Mouse (Mus musculus) layer of hippocampus, adult 11-12 months (tissue): ENCODE results near the gene Dnttip1.

Experiments
- DNase-seq: peaks from one replicate; pipeline ENCODE4 v3.0.0; 2022; ENCODE audit warnings: low spot score

The Dnttip1 gene

DNA sequence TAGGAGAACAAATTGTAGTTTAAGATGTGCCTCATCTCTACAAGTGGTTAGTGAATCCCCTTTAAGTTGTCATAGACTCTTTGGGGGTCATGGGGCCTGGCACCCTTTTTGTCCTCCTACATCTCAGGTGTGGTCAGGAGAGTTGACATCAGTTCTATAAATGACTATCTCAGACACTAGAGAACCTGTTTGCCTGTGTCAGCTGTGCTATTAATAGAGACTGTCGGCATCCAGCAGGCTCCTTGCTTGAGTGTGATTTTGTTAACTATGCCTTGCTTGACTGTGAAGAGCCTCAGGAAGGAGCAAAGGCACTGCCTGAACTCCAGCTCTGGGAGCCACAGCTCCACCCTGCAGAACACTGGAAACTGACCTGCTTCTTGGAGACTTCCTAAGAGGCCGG is 9.0 kb downstream of the Dnttip1 start:
- DNase-seq = no peak

GRCm38 (mm10) chr2:164757841-164758240 is 12.1 kb downstream of the Dnttip1 start:
- DNase-seq = no peak

GRCm38 (mm10) chr2:164758692-164759091 is 12.9 kb downstream of the Dnttip1 start:
- no peak for DNase-seq

DNA sequence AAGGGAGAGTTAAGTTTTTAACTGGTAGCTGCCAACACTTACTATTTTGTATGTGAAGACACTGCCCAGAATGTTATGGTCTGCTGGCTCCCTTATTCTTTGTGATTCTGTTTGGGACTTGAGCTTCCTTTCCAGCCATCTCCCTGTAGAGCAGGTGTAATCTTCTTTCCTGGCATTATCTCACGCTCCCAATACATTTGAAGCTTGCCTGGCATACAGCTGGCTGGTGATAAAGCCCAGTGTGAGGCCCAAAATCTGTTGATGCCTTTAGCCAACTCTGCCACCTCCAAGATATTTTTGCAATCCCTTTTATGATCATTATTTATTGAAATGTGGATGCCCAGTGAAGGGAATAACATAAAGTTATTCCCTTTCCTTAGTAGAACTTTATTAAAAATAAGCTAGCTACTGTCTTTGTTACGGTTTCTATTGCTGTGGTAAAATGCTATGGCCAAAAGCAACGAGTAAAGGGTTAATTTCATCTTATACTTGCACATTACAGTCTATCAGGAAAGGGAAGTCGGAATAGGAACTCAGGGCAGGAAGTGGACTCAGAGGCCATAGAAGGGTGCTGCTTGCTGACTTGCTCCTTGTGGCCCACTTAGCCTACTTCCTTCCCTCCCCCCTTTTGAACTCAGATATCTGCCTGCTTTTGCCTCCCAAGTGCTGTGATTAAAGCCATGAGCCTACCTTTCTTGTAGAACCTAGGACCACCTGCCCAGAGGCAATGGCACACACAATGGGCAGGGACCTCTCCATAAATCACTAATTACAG is 14.5 kb downstream of the Dnttip1 start:
- no peak for DNase-seq

DNA sequence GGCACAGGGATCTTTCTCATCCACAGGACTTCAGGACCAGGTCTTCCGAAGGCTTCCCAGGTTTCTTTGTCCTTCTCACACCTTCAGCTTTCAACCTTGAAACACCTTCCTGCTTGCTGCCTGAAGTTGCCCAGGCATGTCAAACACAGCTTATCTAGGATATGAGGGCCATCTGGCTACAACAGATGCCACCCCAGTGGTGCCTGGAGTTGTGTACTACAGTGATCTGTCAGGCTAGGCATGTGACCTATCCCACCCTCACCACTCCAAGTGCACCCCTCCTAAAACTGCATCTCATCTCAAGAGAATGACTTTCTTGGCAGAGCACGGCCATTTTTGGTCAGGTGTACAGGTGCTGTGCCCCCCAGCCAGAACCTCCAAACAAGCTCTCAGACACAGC is 15.7 kb downstream of the Dnttip1 start:
- no peak for DNase-seq

DNA sequence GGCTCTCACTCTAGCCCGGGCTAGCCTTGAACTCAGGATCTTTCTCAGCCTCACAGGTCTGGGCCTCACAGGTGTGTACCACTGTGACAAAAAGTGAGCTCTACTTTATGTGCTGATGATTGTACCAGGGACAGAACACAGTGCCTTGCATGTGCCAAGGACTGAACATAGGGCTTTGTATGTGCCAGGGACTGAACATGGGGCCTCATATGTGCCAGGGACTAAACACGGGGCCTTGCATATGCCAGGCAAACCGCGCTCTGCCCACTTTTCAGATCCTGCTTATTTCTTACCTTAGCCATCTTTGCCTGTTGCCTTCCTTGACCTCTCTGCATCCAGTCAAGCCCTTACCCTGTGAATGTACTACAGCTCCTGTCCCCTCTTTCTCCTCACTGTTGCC is 16.2 kb downstream of the Dnttip1 start:
- DNase-seq = no peak

GRCm38 (mm10) chr2:164762593-164762992 is 16.8 kb downstream of the Dnttip1 start:
- no peak for DNase-seq

GRCm38 (mm10) chr2:164765841-164766240 is 20.1 kb downstream of the Dnttip1 start:
- DNase-seq = no peak

DNA sequence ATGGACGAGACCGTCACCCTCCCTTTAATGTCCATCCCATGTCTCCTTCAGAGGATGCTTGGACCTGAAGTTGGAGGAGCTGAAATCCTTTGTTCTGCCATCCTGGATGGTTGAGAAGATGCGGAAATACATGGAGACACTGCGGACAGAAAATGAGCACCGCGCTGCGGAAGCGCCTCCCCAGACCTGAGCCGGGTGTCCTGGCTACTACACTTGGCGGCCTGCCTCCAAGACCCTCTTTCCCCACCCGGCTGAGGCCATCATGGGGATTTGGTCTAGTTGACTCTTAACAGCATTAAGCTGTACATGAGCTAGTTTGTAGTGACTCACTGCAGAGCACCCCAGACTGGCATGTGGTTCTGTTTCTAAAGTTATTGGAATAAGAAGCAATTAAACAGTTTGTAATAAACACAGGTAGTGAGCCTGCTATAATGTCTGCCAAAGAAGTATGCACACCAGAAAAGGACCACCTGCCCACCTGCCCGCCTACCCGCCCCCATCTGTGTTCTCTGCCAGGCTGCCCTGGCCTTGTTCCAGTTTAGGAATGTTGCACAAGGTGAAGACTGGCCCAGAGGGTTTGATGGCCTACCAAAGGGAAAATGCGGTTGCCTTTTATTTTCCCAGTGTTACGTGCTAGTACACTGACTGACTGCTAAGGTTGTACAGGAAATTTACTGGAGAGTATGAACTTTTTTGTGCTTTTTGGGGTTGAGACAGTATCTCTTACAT is 22.2 kb downstream of the Dnttip1 start:
- DNase-seq = no peak

DNA sequence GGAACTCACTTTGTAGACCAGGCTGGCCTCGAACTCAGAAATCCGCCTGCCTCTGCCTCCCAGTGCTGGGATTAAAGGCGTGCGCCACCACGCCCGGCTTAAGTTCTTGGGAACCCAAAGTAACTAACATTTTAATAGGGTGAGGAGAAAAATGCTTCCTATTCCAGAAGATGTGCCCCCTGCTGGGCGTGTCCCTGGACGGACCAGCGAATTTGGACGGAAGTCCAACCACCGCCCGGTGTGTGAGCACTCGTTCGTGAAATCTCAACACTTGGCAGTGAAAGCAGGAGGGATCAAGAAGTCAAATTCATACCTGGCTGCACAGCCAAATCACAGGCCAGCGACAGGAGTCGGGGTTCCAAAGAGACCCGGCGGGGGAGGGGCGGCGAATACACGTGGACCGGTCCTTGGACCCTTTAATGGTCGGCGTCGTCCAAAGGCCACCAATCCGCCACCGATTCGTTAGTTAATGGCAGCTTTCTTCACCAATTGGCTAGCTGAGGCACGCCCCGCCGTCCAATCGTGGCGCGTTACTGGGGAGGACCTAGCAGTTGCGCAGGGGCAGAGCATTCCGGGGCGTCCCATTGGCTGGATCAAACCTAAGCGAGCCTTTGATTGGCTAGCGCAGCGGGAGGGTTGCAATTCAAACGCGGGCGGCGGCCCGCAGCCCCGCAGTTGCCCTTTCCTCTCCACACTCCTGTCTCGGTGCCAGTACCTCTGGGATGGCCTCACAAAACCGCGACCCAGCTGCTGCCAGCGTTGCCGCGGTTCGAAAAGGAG is 23.7 kb downstream of the Dnttip1 start, which contains the start of gene Ube2c:
Gene Ube2c (plus strand): TSS at position 641 of the 780 bp plus-strand sequence.
- DNase-seq = peak; percentile 98

DNA sequence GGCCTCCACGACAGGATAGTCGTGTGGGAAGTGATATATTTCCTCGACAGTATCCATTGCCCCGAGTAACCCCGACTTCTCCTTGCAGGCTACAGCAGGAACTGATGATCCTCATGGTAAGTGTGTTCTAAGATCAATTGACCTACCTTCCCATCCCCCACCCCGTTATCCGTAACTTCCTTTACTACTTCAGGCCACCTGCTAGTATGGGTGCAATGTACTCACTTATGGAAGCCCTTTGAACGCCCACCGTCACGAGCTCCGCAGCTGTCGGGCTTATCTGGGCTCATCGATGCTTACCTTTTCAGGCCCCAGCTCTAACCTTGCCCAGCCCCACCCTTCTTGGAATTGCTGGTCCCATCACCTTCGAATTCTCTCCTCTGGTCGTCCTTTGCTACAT is 24.5 kb downstream of the Dnttip1 start:
- DNase-seq = no peak

DNA sequence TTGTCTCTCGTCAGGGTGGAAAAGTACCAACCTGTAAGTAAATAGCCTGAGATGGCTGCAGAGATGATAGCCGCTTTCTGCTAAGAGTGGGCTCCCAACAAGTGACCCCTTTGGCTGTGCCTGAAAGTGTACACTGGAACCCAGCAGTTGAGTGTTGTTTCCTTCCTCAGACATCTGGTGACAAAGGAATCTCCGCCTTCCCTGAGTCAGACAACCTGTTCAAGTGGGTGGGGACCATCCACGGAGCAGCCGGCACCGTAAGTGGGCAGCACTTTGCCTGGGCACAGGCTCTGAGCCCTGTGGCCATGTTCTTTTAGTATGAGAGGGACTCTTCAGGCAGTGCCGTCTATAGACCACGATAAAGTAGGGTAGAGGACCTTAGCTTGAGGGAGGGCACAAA is 25.3 kb downstream of the Dnttip1 start:
- no peak for DNase-seq

DNA sequence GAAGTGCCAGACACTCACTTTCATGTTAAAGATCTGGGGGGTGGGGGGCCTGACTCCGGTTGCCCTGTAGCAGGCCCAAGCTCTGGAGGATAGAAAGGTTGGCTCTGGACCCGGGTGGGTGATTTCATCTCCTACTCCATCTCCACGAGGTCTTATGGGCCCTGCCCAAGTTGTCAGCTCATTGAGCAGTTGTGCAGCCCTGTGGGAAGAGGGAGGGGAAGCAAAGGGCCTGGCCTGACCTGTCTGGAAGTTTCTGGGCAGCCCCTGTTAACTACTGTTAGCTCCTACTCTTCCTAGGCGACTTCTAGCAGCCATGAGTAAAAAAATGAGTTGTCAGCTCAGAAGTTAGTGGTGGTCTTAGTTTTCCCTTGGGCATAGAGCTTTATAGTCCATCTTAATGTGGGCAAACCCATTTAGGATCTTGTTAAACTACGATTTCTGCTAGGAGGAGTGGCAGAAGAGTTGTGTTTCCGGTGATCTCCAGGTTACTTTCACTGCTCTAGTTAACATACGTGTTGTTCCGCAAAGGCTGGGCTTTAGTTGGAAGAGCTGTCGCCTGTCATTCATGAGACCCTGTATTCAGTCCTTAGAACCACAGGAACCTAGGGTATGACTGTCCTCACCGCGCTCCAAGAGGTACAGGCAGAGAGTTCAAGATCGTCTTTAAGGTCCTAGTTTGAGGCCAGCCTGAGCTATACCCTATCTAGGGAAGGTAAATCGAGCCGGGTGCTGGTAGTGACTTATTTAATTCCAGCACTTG is 27.6 kb downstream of the Dnttip1 start:
- no peak for DNase-seq

DNA sequence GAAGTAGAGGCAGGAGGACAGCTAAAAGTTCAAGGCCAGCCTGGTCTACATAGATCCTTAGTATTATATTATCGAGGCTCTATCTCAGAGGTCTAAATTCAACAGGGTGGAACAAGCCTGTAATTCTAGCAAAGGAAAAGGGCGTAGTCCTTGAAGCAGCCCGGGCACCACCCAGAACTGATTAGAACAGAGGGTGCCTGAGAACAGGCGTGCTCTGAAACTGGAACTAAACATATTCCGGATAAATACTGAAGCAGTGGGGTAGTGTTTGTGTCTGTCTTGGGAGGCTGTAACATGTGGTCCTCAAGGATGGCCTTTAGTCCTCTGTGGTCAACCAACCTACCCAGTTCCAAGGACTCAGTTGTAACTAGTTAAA is 28.2 kb downstream of the Dnttip1 start:
- no peak for DNase-seq

DNA sequence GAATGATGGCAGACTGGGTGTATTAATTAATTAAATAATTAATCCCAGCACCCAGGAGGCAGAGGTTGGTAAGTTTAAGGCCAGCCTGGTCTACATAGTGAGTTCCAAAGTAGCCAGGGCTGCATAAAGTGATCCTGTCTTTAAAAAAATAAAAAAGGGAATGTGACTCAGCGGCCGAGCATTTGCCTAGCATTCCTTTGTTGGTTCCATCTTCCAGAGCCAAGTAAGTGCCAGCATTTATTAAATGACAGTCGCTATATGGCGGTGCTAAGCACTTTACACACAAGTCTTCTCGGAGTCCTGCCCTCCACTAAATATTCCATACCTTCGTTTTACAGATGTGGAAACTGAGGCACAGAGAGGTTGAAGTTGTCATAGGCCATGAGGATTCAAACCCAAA is 30.3 kb downstream of the Dnttip1 start:
- no peak for DNase-seq

DNA sequence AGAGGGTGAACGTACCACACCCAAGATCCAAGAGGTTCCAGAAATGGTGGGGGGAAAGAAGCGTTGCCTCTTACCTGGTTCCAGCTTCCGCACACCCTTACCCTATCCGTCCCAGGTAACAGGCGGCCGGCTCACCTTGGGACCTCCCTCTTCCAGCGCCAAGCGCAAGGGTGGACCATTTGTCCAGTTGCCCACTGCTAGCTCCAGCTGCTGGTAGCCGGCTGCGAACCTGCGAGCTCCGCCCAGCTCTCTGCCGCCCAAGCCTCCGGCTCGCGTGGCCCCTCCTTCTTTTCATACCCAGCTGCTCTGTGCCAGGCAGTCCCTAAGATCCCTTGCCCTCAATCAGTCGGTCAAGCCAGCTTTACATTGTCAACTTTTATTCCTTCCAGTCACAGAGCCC is 31.0 kb downstream of the Dnttip1 start:
- no peak for DNase-seq

- no peak for DNase-seq
Measured at GRCm38 (mm10) chr2:164777246-164778014, 31.6 kb downstream of the Dnttip1 start.

DNA sequence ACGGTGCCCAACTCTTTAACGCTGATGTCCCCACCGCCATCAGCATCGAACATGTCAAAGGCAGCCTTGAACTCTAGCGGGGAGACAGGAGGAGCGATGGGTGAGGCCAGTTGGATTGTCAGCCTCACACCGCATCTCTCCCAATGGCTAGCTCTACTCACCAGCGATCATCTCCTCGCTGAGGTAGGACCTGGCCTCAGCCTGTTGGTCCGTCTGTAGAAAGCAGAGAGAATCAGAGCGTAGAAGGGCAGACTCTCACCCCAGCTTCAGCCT is 32.2 kb downstream of the Dnttip1 start:
- DNase-seq = no peak

- DNase-seq = no peak
Measured at GRCm38 (mm10) chr2:164778809-164779208, 33.0 kb downstream of the Dnttip1 start.

- no peak for DNase-seq
Measured at GRCm38 (mm10) chr2:164779481-164780086, 33.8 kb downstream of the Dnttip1 start, which contains the start of gene Tnnc2. TSS of gene Tnnc2 (minus strand) at chr2:164779967.

DNA sequence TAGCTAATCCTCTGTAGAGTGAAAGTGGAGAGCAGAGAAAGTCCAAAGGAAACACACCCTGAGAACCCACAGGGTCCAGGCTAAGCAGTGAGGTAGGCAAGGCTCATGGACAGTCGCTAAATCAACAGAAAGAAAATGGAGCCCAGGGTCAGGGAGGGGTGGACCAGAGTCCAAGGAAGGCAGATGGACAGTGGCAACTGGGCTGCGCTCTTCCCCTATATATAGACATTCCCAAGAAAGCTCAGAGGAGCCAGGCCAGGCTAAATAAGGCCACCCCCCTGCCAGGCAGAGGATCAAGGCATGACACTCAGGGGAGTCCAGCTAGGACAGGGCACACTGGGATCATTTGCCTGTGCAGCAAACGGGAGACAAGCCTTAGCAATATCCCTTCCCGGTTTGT is 36.1 kb downstream of the Dnttip1 start:
- no peak for DNase-seq
